Comparison of ENCODE assay signal across 23 mouse cellular contexts in genomic region chr1:58603738-58604137, GRCm38 (mm10). TPM values are rescaled to one million over a fixed set of nuclear protein-coding genes. Genes with fewer than 3 reads are reported as not detected.
DNase-seq lines count a peak whose midpoint lies in the region; ATAC-seq and TF ChIP-seq lines count a peak whose summit lies in the region.
"Had no signal": no experiment of that assay in that cellular context is flagged by ENCODE, and none has a peak within 500 bp of the region (broad histone marks: within the 10 kb centered on the region; RNA-seq: fewer than 3 reads in every experiment).

No protein-coding gene starts in this region.

- no peaks in the 10 kb centered on the region for H3K27me3 ChIP-seq in kidney, adult 2 months (replicated peaks; ENCODE audit: control insufficient read depth, insufficient read depth, low read length)
- no peaks in the 10 kb centered on the region for H3K27me3 ChIP-seq in hindbrain, embryonic 16.5 days (replicated peaks; ENCODE audit: control insufficient read depth, insufficient read depth, low read length)
- H3K27me3 ChIP-seq: forebrain, embryonic 15.5 days; hindbrain, embryonic 15.5 days; intestine, embryonic 15.5 days; kidney, embryonic 15.5 days; limb, embryonic 15.5 days; lung, embryonic 15.5 days had no signal

- H3K4me3 ChIP-seq in kidney, adult 2 months (ENCODE audit: insufficient read depth, low read depth, low read length) = no peak overlapping the region
- H3K4me3 ChIP-seq in hindbrain, embryonic 16.5 days (ENCODE audit: low read length) = no peak overlapping the region
- H3K4me3 ChIP-seq: embryonic facial prominence, embryonic 10.5 days; forebrain, embryonic 15.5 days; hindbrain, embryonic 15.5 days; intestine, embryonic 15.5 days; kidney, embryonic 15.5 days; limb, embryonic 15.5 days; lung, embryonic 15.5 days had no signal

- no peak overlapping the region for H3K9ac ChIP-seq in hindbrain, embryonic 16.5 days (ENCODE audit: low read depth, low read length)
- H3K9ac ChIP-seq: forebrain, embryonic 15.5 days; hindbrain, embryonic 15.5 days; intestine, embryonic 15.5 days; kidney, embryonic 15.5 days; limb, embryonic 15.5 days; liver, embryonic 14.5 days; lung, embryonic 15.5 days had no signal

- H3K36me3 ChIP-seq in kidney, adult 2 months (ENCODE audit: control insufficient read depth, insufficient read depth, low read length) = no peaks in the 10 kb centered on the region
- no peaks in the 10 kb centered on the region for H3K36me3 ChIP-seq in hindbrain, embryonic 16.5 days (ENCODE audit: control insufficient read depth, insufficient read depth, low read length)
- H3K36me3 ChIP-seq: embryonic facial prominence, embryonic 10.5 days; forebrain, embryonic 15.5 days; hindbrain, embryonic 15.5 days; intestine, embryonic 15.5 days; kidney, embryonic 15.5 days; limb, embryonic 15.5 days; lung, embryonic 15.5 days had no signal

- DNase-seq in adrenal gland, adult 2 months = peak; percentile 44
- no peak for DNase-seq in adrenal gland, postnatal 25 days
- DNase-seq in kidney, adult 2 months = peak; percentile 32
- DNase-seq in kidney, adult 9 months = no peak
- peak; percentile 22 for DNase-seq in 3T3-L1 (ENCODE audit: low read depth, low spot score)
- DNase-seq: B cell, adult 2 months; cerebellum, adult 9-10 months; left cerebral cortex, postnatal 4 days; thymus, adult 18-20 months; thymus, postnatal 4 days had no signal

- H3K4me1 ChIP-seq in kidney, adult 2 months (ENCODE audit: control insufficient read depth, insufficient read depth, low read length) = no peaks in the 10 kb centered on the region
- H3K4me1 ChIP-seq in hindbrain, embryonic 16.5 days (ENCODE audit: control insufficient read depth, insufficient read depth, low read depth, low read length) = no peaks in the 10 kb centered on the region
- H3K4me1 ChIP-seq: embryonic facial prominence, embryonic 10.5 days; forebrain, embryonic 15.5 days; hindbrain, embryonic 15.5 days; intestine, embryonic 15.5 days; kidney, embryonic 15.5 days; limb, embryonic 15.5 days; lung, embryonic 15.5 days had no signal

- peak; percentile 82 for ATAC-seq in granulocyte monocyte progenitor cell, adult 5-6 weeks (replicated peaks; ENCODE audit: poor library complexity, severe bottlenecking)
- no peak for ATAC-seq in hindbrain, embryonic 16.5 days
- ATAC-seq: activated CD4-positive, CD25-positive, alpha-beta regulatory T cell, adult 4 months; forebrain, embryonic 15.5 days; intestine, embryonic 15.5 days had no signal

- H3K9me3 ChIP-seq in hindbrain, embryonic 16.5 days (ENCODE audit: control insufficient read depth, low read length) = 0 out of 2 replicates have a peak, but pooled peaks cover 2% of the 10 kb centered on the region
- H3K9me3 ChIP-seq: forebrain, embryonic 15.5 days; hindbrain, embryonic 15.5 days; intestine, embryonic 15.5 days; kidney, embryonic 15.5 days; limb, embryonic 15.5 days; lung, embryonic 15.5 days had no signal

- WGBS in kidney, adult 2 months = 60% methylated on average over 4 of the region's 4 CpGs
- WGBS in hindbrain, embryonic 16.5 days = 84% methylated on average over 4 of the region's 4 CpGs

- TF ChIP-seq POLR2A in kidney, adult 2 months (IDR thresholded peaks at IDR 0.05; ENCODE audit: low read depth, low read length) = no peak

- no peak for TF ChIP-seq CTCF in kidney, adult 2 months (conservative IDR thresholded peaks at IDR 0.05; ENCODE audit: insufficient read depth, insufficient read length, low read depth, low read length)

- no peak overlapping the region for H3K4me2 ChIP-seq in hindbrain, embryonic 16.5 days (ENCODE audit: low read length)
- H3K4me2 ChIP-seq: forebrain, embryonic 15.5 days; heart, embryonic 11.5 days; hindbrain, embryonic 15.5 days; intestine, embryonic 15.5 days; kidney, embryonic 15.5 days; limb, embryonic 15.5 days; lung, embryonic 15.5 days; midbrain, embryonic 11.5 days had no signal

- no peak overlapping the region for H3K27ac ChIP-seq in kidney, adult 2 months (ENCODE audit: insufficient read depth, low read depth, low read length)
- H3K27ac ChIP-seq in hindbrain, embryonic 16.5 days (ENCODE audit: low read depth, low read length) = no peak overlapping the region
- H3K27ac ChIP-seq: embryonic facial prominence, embryonic 10.5 days; forebrain, embryonic 15.5 days; hindbrain, embryonic 15.5 days; intestine, embryonic 15.5 days; kidney, embryonic 15.5 days; limb, embryonic 15.5 days; liver, embryonic 14.5 days; lung, embryonic 15.5 days had no signal

RNA-seq across cellular contexts. Expression of gene Ndufb3, which starts 17.6 kb away (rescaled TPM):
- total RNA-seq in adrenal gland, adult 2 months (2021) = 100 to 1,000 TPM in 1 of 2 experiments, 10 to 100 TPM in 1; 97.8 to 181 TPM
- polyA plus RNA-seq in adrenal gland, adult 2 months (2012; rRNA removed) = 8.1 and 12.8 TPM in 2 replicates
- 123 and 131 TPM in 2 replicates for total RNA-seq in adrenal gland, postnatal 25 days (2021)
- polyA plus RNA-seq in kidney, adult 2 months (2012; rRNA removed) = 116 and 197 TPM in 2 replicates
- 120 and 177 TPM in 2 replicates for total RNA-seq in granulocyte monocyte progenitor cell, adult 5-6 weeks (2014; fragmentation: Nextera tagmentation)
- 62.3 and 124 TPM in 2 replicates for total RNA-seq in granulocyte monocyte progenitor cell, adult 5-6 weeks (2017)
- polyA plus RNA-seq in hindbrain, embryonic 16.5 days (2015; fragmentation: Nextera tagmentation; extraction: Ambion mirVana) = 167 and 196 TPM in 2 replicates

RNA-seq across cellular contexts. Expression of gene Fam126b, which starts 17.6 kb away (rescaled TPM):
- total RNA-seq in adrenal gland, adult 2 months (2021) = 10 to 100 TPM; 40.0 to 48.8 TPM
- polyA plus RNA-seq in adrenal gland, adult 2 months (2012; rRNA removed) = 0.57 and 0.65 TPM in 2 replicates
- 23.8 and 31.4 TPM in 2 replicates for total RNA-seq in adrenal gland, postnatal 25 days (2021)
- 5.3 and 5.4 TPM in 2 replicates for polyA plus RNA-seq in kidney, adult 2 months (2012; rRNA removed)
- total RNA-seq in granulocyte monocyte progenitor cell, adult 5-6 weeks (2014; fragmentation: Nextera tagmentation) = 14.9 and 25.2 TPM in 2 replicates
- total RNA-seq in granulocyte monocyte progenitor cell, adult 5-6 weeks (2017) = 14.6 and 20.2 TPM in 2 replicates
- 16.7 and 17.7 TPM in 2 replicates for polyA plus RNA-seq in hindbrain, embryonic 16.5 days (2015; fragmentation: Nextera tagmentation; extraction: Ambion mirVana)

Comparison
In these comparisons a context has a peak if more than half of its experiments do, and no peak if none do; other contexts are left out.
1. DNase-seq: peak in adrenal gland, adult 2 months (single experiment), kidney, adult 2 months (single experiment) and 3T3-L1 (single experiment); none in adrenal gland, postnatal 25 days (single experiment) and kidney, adult 9 months (single experiment).